In the genomic region with DNA sequence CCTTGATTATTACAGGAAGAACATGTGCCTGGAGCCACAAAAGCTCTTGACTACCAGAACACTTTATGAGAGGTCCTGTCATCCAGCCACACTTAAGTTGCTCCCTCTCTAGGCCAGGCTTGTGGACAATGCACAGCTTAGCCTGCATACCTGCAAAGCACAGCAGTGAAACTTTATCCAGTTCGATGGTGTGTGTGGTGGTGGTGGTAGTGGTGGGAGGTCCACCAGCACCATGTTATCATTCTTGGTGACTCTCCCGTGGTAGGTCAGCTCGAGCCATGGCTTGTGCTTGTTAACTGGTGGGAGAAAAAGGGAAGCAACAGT, we compare ENCODE assay signal across 11 mouse cellular contexts. TPM values are rescaled to one million over a fixed set of nuclear protein-coding genes. Genes with fewer than 3 reads are reported as not detected.
ATAC-seq lines count a peak whose summit lies in the region.
"Not testable (repeated sequence)": the region's sequence is repeated elsewhere in the genome, so short reads cannot be mapped to it uniquely, and the experiment has no call there.
"Had no signal": no experiment of that assay in that cellular context is flagged by ENCODE, and none has a peak within 500 bp of the region (broad histone marks: within the 10 kb centered on the region; RNA-seq: fewer than 3 reads in every experiment).

No protein-coding gene starts in this region.

- not testable (repeated sequence) for H3K36me3 ChIP-seq in embryonic facial prominence, embryonic 12.5 days; forebrain, embryonic 15.5 days; hindbrain, embryonic 12.5 days; intestine, embryonic 15.5 days; limb, embryonic 13.5 days; liver, embryonic 16.5 days (ENCODE audit: control insufficient read depth, insufficient read depth); midbrain, embryonic 13.5 days; neural tube, embryonic 15.5 days

- H3K4me1 ChIP-seq in embryonic facial prominence, embryonic 12.5 days; forebrain, embryonic 15.5 days; hindbrain, embryonic 12.5 days; intestine, embryonic 15.5 days (replicated peaks); limb, embryonic 13.5 days; liver, embryonic 16.5 days (ENCODE audit: control insufficient read depth, low read depth, low read length); midbrain, embryonic 13.5 days (replicated peaks); neural tube, embryonic 15.5 days: not testable (repeated sequence)

- H3K4me3 ChIP-seq in embryonic facial prominence, embryonic 12.5 days; forebrain, embryonic 15.5 days; hindbrain, embryonic 12.5 days; intestine, embryonic 15.5 days (replicated peaks); limb, embryonic 13.5 days; liver, embryonic 16.5 days (ENCODE audit: low read depth, low read length); midbrain, embryonic 13.5 days (replicated peaks); neural tube, embryonic 15.5 days (replicated peaks): not testable (repeated sequence)

- H3K9ac ChIP-seq in embryonic facial prominence, embryonic 12.5 days; forebrain, embryonic 15.5 days (replicated peaks); hindbrain, embryonic 12.5 days; intestine, embryonic 15.5 days; limb, embryonic 13.5 days; liver, embryonic 16.5 days (ENCODE audit: low read depth, low read length); midbrain, embryonic 13.5 days (replicated peaks); neural tube, embryonic 15.5 days (replicated peaks): not testable (repeated sequence)

- H3K4me2 ChIP-seq in embryonic facial prominence, embryonic 12.5 days (replicated peaks); forebrain, embryonic 15.5 days (replicated peaks); hindbrain, embryonic 12.5 days (replicated peaks); intestine, embryonic 15.5 days (replicated peaks); limb, embryonic 13.5 days (replicated peaks); liver, embryonic 16.5 days (ENCODE audit: low read depth, low read length); midbrain, embryonic 13.5 days (replicated peaks); neural tube, embryonic 15.5 days: not testable (repeated sequence)

- H3K9me3 ChIP-seq in embryonic facial prominence, embryonic 12.5 days; forebrain, embryonic 15.5 days; hindbrain, embryonic 12.5 days (replicated peaks); intestine, embryonic 15.5 days; liver, embryonic 16.5 days (replicated peaks; ENCODE audit: control insufficient read depth, low read length): not testable (repeated sequence)
- H3K9me3 ChIP-seq in limb, embryonic 13.5 days = peaks cover 20% of the 10 kb centered on the region
- H3K9me3 ChIP-seq in midbrain, embryonic 13.5 days = peaks cover 14% of the 10 kb centered on the region; the same call in 1 of the 2 replicates
- H3K9me3 ChIP-seq in neural tube, embryonic 15.5 days (replicated peaks) = peaks cover 10% of the 10 kb centered on the region; the same call in 1 of the 2 replicates

- H3K27ac ChIP-seq in embryonic facial prominence, embryonic 12.5 days; forebrain, embryonic 15.5 days (replicated peaks); hindbrain, embryonic 12.5 days; intestine, embryonic 15.5 days; limb, embryonic 13.5 days; liver, embryonic 16.5 days (ENCODE audit: low read length); midbrain, embryonic 13.5 days; neural tube, embryonic 15.5 days (replicated peaks): not testable (repeated sequence)

- peak; percentile 19 for ATAC-seq in embryonic facial prominence, embryonic 12.5 days (ENCODE audit: insufficient number of reproducible peaks, insufficient read depth, low FRiP score, low TSS enrichment)
- ATAC-seq in forebrain, embryonic 15.5 days (replicated peaks) = peak; percentile 44
- peak; percentile 59 for ATAC-seq in hindbrain, embryonic 12.5 days (ENCODE audit: low FRiP score)
- ATAC-seq in intestine, embryonic 15.5 days = peak; percentile 12; the same call in 1 of the 2 replicates
- ATAC-seq in limb, embryonic 13.5 days (ENCODE audit: low FRiP score, low read depth) = peak; percentile 32; the same call in 1 of the 2 replicates
- ATAC-seq in liver, embryonic 16.5 days (ENCODE audit: low read depth) = peak; percentile 10; the same call in 1 of the 2 replicates
- ATAC-seq in midbrain, embryonic 13.5 days = peak; percentile 51
- peak; percentile 28; the same call in 1 of the 2 replicates for ATAC-seq in neural tube, embryonic 15.5 days (ENCODE audit: low FRiP score)

- 86% methylated on average over 3 of the region's 3 CpGs for WGBS in embryonic facial prominence, embryonic 12.5 days
- 70% methylated on average over 3 of the region's 3 CpGs for WGBS in forebrain, embryonic 15.5 days
- WGBS in hindbrain, embryonic 12.5 days = 71% methylated on average over 3 of the region's 3 CpGs
- 77% methylated on average over 3 of the region's 3 CpGs for WGBS in intestine, embryonic 15.5 days
- WGBS in limb, embryonic 13.5 days = 79% methylated on average over 3 of the region's 3 CpGs
- WGBS in liver, embryonic 16.5 days (ENCODE audit: insufficient replicate concordance) = 55% methylated on average over 3 of the region's 3 CpGs
- WGBS in midbrain, embryonic 13.5 days = 82% methylated on average over 3 of the region's 3 CpGs
- 79% methylated on average over 3 of the region's 3 CpGs for WGBS in neural tube, embryonic 15.5 days

- H3K27me3 ChIP-seq in embryonic facial prominence, embryonic 12.5 days; forebrain, embryonic 15.5 days; hindbrain, embryonic 12.5 days; intestine, embryonic 15.5 days (replicated peaks); limb, embryonic 13.5 days; liver, embryonic 16.5 days (ENCODE audit: control insufficient read depth, insufficient read depth, low read depth, low read length); midbrain, embryonic 13.5 days; neural tube, embryonic 15.5 days (replicated peaks): not testable (repeated sequence)

RNA-seq across cellular contexts. Expression of a gene that starts 19.7 kb away (rescaled TPM):
- not detected in 2 replicates for polyA plus RNA-seq in embryonic facial prominence, embryonic 12.5 days (2016; fragmentation: Nextera tagmentation; extraction: Ambion mirVana)
- not detected in 2 replicates for polyA plus RNA-seq in forebrain, embryonic 15.5 days (2015; fragmentation: Nextera tagmentation; extraction: Ambion mirVana)
- not detected in 2 replicates for polyA plus RNA-seq in hindbrain, embryonic 12.5 days (2016; fragmentation: Nextera tagmentation; extraction: Ambion mirVana)
- not detected in 2 replicates for polyA plus RNA-seq in intestine, embryonic 15.5 days (2015; fragmentation: Nextera tagmentation; extraction: Ambion mirVana)
- not detected in 2 replicates for polyA plus RNA-seq in limb, embryonic 13.5 days (2015; fragmentation: Nextera tagmentation; extraction: Ambion mirVana)
- not detected in 2 replicates for polyA plus RNA-seq in liver, embryonic 16.5 days (2015; fragmentation: Nextera tagmentation; extraction: Ambion mirVana)
- not detected in 2 replicates for polyA plus RNA-seq in midbrain, embryonic 13.5 days (2015; fragmentation: Nextera tagmentation; extraction: Ambion mirVana)
- polyA plus RNA-seq in neural tube, embryonic 15.5 days (2015; fragmentation: Nextera tagmentation; extraction: Ambion mirVana) = 0.14 TPM in 1 of 2 replicates, not detected in the other
- polyA plus RNA-seq: heart, embryonic 13.5 days; hindbrain, embryonic 10.5 days; lung, embryonic 14.5 days had no signal
